Mouse (Mus musculus): Measurements from ENCODE around the gene Cd248.

GRCm38 (mm10) chr19:5053909-5054308, 14.0 kb upstream of the Cd248 start:
- TF ChIP-seq ZNF384 (IDR thresholded peaks at IDR 0.05; ENCODE audit: low read depth, low read length) (no peak), ZC3H11A (IDR thresholded peaks at IDR 0.05; ENCODE audit: borderline replicate concordance, low read depth, low read length) (no peak)

Measured in ES-E14 (cell line).